ENCODE assay signal across 13 mouse cellular contexts in genomic region chr8:117347556-117347955, GRCm38 (mm10).
DNase-seq lines count a peak whose midpoint lies in the region; ATAC-seq and TF ChIP-seq lines count a peak whose summit lies in the region.
"Had no signal": no experiment of that assay in that cellular context is flagged by ENCODE, and none has a peak within 500 bp of the region (broad histone marks: within the 10 kb centered on the region; RNA-seq: fewer than 3 reads in every experiment).

No protein-coding gene starts in this region.

- no peaks in the 10 kb centered on the region for H3K9me3 ChIP-seq in midbrain, embryonic 16.5 days (replicated peaks; ENCODE audit: control insufficient read depth, low read length, poor library complexity, severe bottlenecking)
- H3K9me3 ChIP-seq in midbrain, postnatal 0 days (ENCODE audit: low read length): no peaks in the 10 kb centered on the region
- no peaks in the 10 kb centered on the region for H3K9me3 ChIP-seq in liver, embryonic 11.5 days (ENCODE audit: control insufficient read depth, low read length)
- H3K9me3 ChIP-seq: embryonic facial prominence, embryonic 13.5 days; heart, embryonic 13.5 days had no signal

- H3K4me2 ChIP-seq in midbrain, embryonic 16.5 days (ENCODE audit: low read length): no peak overlapping the region
- no peak overlapping the region for H3K4me2 ChIP-seq in midbrain, postnatal 0 days (ENCODE audit: low read depth, low read length, poor library complexity, severe bottlenecking)
- H3K4me2 ChIP-seq in liver, embryonic 11.5 days: peak overlapping the region; percentile 50
- H3K4me2 ChIP-seq: embryonic facial prominence, embryonic 13.5 days; heart, embryonic 13.5 days had no signal

- H3K36me3 ChIP-seq in midbrain, embryonic 16.5 days (ENCODE audit: control insufficient read depth, insufficient read depth, low read length): no peaks in the 10 kb centered on the region
- H3K36me3 ChIP-seq in midbrain, postnatal 0 days (ENCODE audit: insufficient read depth, low read length): no peaks in the 10 kb centered on the region
- no peaks in the 10 kb centered on the region for H3K36me3 ChIP-seq in liver, embryonic 11.5 days (ENCODE audit: control insufficient read depth, insufficient read depth, low read length)
- no peaks in the 10 kb centered on the region for H3K36me3 ChIP-seq in thymus, adult 2 months (ENCODE audit: control insufficient read depth, insufficient read depth, low read length)
- H3K36me3 ChIP-seq: embryonic facial prominence, embryonic 13.5 days; heart, embryonic 13.5 days had no signal

- no peaks in the 10 kb centered on the region for H3K27me3 ChIP-seq in midbrain, embryonic 16.5 days (ENCODE audit: control insufficient read depth, insufficient read depth, low read depth, low read length)
- H3K27me3 ChIP-seq in midbrain, postnatal 0 days (ENCODE audit: insufficient read depth, low read length): no peaks in the 10 kb centered on the region
- no peaks in the 10 kb centered on the region for H3K27me3 ChIP-seq in liver, embryonic 11.5 days (replicated peaks; ENCODE audit: control insufficient read depth, insufficient read depth, low read length)
- no peaks in the 10 kb centered on the region for H3K27me3 ChIP-seq in thymus, adult 2 months (ENCODE audit: control insufficient read depth, insufficient read depth, low read length)
- H3K27me3 ChIP-seq: embryonic facial prominence, embryonic 13.5 days; heart, embryonic 13.5 days had no signal

- peaks cover 30% of the 10 kb centered on the region for H3K4me1 ChIP-seq in midbrain, embryonic 16.5 days (ENCODE audit: control insufficient read depth, insufficient read depth, low read length)
- peaks cover 11% of the 10 kb centered on the region for H3K4me1 ChIP-seq in midbrain, postnatal 0 days (ENCODE audit: insufficient read depth, low read length)
- H3K4me1 ChIP-seq in liver, embryonic 11.5 days (replicated peaks; ENCODE audit: control insufficient read depth, insufficient read depth, low read length): peaks cover 52% of the 10 kb centered on the region
- peaks cover 12% of the 10 kb centered on the region; the same call in 1 of the 2 replicates for H3K4me1 ChIP-seq in lung, adult 2 months (ENCODE audit: control insufficient read depth, insufficient read depth, low read length)
- peaks cover 29% of the 10 kb centered on the region for H3K4me1 ChIP-seq in thymus, adult 2 months (replicated peaks; ENCODE audit: control insufficient read depth, insufficient read depth, low read length)

- WGBS in midbrain, embryonic 16.5 days: 51% methylated on average over 4 of the region's 4 CpGs
- 58% methylated on average over 4 of the region's 4 CpGs for WGBS in midbrain, postnatal 0 days
- WGBS in liver, embryonic 11.5 days: 86% methylated on average over 4 of the region's 4 CpGs
- 75% methylated on average over 4 of the region's 4 CpGs for WGBS in lung, adult 2 months
- WGBS in thymus, adult 2 months: 96% methylated on average over 4 of the region's 4 CpGs

- no peak overlapping the region for H3K9ac ChIP-seq in midbrain, embryonic 16.5 days (ENCODE audit: low read depth, low read length)
- no peak overlapping the region for H3K9ac ChIP-seq in midbrain, postnatal 0 days (replicated peaks; ENCODE audit: low read length, poor library complexity, severe bottlenecking)
- H3K9ac ChIP-seq in liver, embryonic 11.5 days (ENCODE audit: low read depth, low read length): no peak overlapping the region
- H3K9ac ChIP-seq: embryonic facial prominence, embryonic 13.5 days; heart, embryonic 13.5 days had no signal

- TF ChIP-seq POLR2A in lung, adult 2 months (IDR thresholded peaks at IDR 0.05; ENCODE audit: borderline replicate concordance, extremely low read depth, low read depth, low read length): no peak
- no peak for TF ChIP-seq POLR2A in thymus, adult 2 months (IDR thresholded peaks at IDR 0.05; ENCODE audit: control insufficient read depth, extremely low read depth, insufficient read depth, low read length, poor library complexity)

- no peak overlapping the region for H3K4me3 ChIP-seq in midbrain, embryonic 16.5 days (ENCODE audit: low read depth, low read length)
- H3K4me3 ChIP-seq in midbrain, postnatal 0 days (ENCODE audit: low read depth, low read length): no peak overlapping the region
- no peak overlapping the region for H3K4me3 ChIP-seq in liver, embryonic 11.5 days (ENCODE audit: low read depth, low read length)
- no peak overlapping the region for H3K4me3 ChIP-seq in lung, adult 2 months (replicated peaks; ENCODE audit: extremely low read depth, low read depth, low read length)
- H3K4me3 ChIP-seq in thymus, adult 2 months (ENCODE audit: control insufficient read depth, insufficient read depth, low read length): no peak overlapping the region
- H3K4me3 ChIP-seq: embryonic facial prominence, embryonic 13.5 days; heart, embryonic 13.5 days had no signal

- DNase-seq in midbrain, postnatal 0 days (ENCODE audit: low spot score): no peak
- DNase-seq in kidney, adult 18-20 months: peak; percentile 81
- no peak for DNase-seq in liver, embryonic 11.5 days (ENCODE audit: low spot score)
- no peak for DNase-seq in lung, adult 2 months
- no peak for DNase-seq in adrenal gland, postnatal 4 days (ENCODE audit: low spot score in 2 of 2)
- DNase-seq in gastrocnemius, adult 8-10 months (ENCODE audit: low spot score in 2 of 2): no peak
- DNase-seq in thymus, adult 2 months: no peak
- DNase-seq: thymus, postnatal 4 days had no signal

- no peak for ATAC-seq in midbrain, embryonic 16.5 days
- no peak for ATAC-seq in midbrain, postnatal 0 days (ENCODE audit: low FRiP score)
- no peak for ATAC-seq in liver, embryonic 11.5 days (replicated peaks; ENCODE audit: low FRiP score)
- ATAC-seq: inflammation-experienced regulatory T-cells, adult 6 months had no signal

- H3K27ac ChIP-seq in midbrain, embryonic 16.5 days (ENCODE audit: low read length): peak overlapping the region; percentile 35; the same call in 1 of the 2 replicates
- H3K27ac ChIP-seq in midbrain, postnatal 0 days (ENCODE audit: low read depth, low read length): no peak overlapping the region
- H3K27ac ChIP-seq in liver, embryonic 11.5 days (ENCODE audit: low read depth, low read length): peak overlapping the region; percentile 46
- H3K27ac ChIP-seq in thymus, adult 2 months (ENCODE audit: control insufficient read depth, insufficient read depth, low read length): no peak overlapping the region
- H3K27ac ChIP-seq: embryonic facial prominence, embryonic 13.5 days; heart, embryonic 13.5 days; macrophage had no signal

- no peak for TF ChIP-seq CTCF in midbrain, postnatal 0 days (IDR thresholded peaks at IDR 0.05)
- TF ChIP-seq CTCF in lung, adult 2 months (IDR thresholded peaks at IDR 0.05; ENCODE audit: insufficient read depth, low read length): no peak
- TF ChIP-seq CTCF in thymus, adult 2 months (IDR thresholded peaks at IDR 0.05; ENCODE audit: borderline replicate concordance, control insufficient read depth, extremely low read depth, insufficient read depth, low read length, poor library complexity): no peak

Comparison
In these comparisons a context has a peak if more than half of its experiments do, and no peak if none do; other contexts are left out.
1. H3K27ac ChIP-seq: peak in midbrain, embryonic 16.5 days (single experiment) and liver, embryonic 11.5 days (single experiment); none in midbrain, postnatal 0 days (single experiment) and thymus, adult 2 months (single experiment).